Mouse (Mus musculus) liver, embryonic 15.5 days (tissue): Measurements from ENCODE around the gene Nfia. TPM values are rescaled to one million over a fixed set of nuclear protein-coding genes. Genes with fewer than 3 reads are reported as not detected.

ENCODE experiments used
- ATAC-seq: fragments of 200-750 bp; cut with Nextera tagmentation; 2 replicates; pipeline ENCODE4 v1.8.0; 2017; ENCODE audit warnings: moderate number of reproducible peaks, mild to moderate bottlenecking, moderate library complexity; ENCODE audit not compliant: insufficient read depth
- H3K27ac ChIP-seq: fragments of 300-500 bp; sonication (generic); replicated peaks from 2 replicates; pipeline ENCODE4 v1.5.1; 2015; ENCODE audit warnings: mild to moderate bottlenecking, inconsistent platforms
- H3K27me3 ChIP-seq: fragments of 300-500 bp; sonication (generic); 2 replicates; pipeline ENCODE4 v1.6.1; 2015; ENCODE audit warnings: mild to moderate bottlenecking, inconsistent platforms
- H3K36me3 ChIP-seq: fragments of 300-500 bp; sonication (generic); replicated peaks from 2 replicates; pipeline ENCODE4 v1.6.1; 2015; ENCODE audit warnings: moderate library complexity, mild to moderate bottlenecking, inconsistent platforms
- H3K4me1 ChIP-seq: fragments of 300-500 bp; sonication (generic); replicated peaks from 2 replicates; pipeline ENCODE4 v1.6.1; 2015; ENCODE audit warnings: inconsistent platforms
- H3K4me2 ChIP-seq: fragments of 300-500 bp; sonication (generic); 2 replicates; pipeline ENCODE4 v1.6.1; 2015; ENCODE audit warnings: moderate library complexity, mild to moderate bottlenecking, inconsistent platforms
- H3K4me3 ChIP-seq: fragments of 300-500 bp; sonication (generic); replicated peaks from 2 replicates; pipeline ENCODE4 v1.5.1; 2015; ENCODE audit warnings: mild to moderate bottlenecking, inconsistent platforms
- H3K9ac ChIP-seq: fragments of 300-500 bp; sonication (generic); 2 replicates; pipeline ENCODE4 v1.6.1; 2015; ENCODE audit warnings: moderate library complexity, mild to moderate bottlenecking, inconsistent platforms
- H3K9me3 ChIP-seq: fragments of 300-500 bp; sonication (generic); replicated peaks from 2 replicates; pipeline ENCODE4 v1.6.1; 2016; ENCODE audit warnings: inconsistent platforms
- WGBS: fragments of 180-500 bp; shearing (Covaris S2); methylation state at CpG from one replicate; pipeline ENCODE4 v1.1.7; 2015; ENCODE audit warnings: mixed read lengths; ENCODE audit not compliant: insufficient replicate concordance; 5-methylcytosine and 5-hydroxymethylcytosine counted together
- polyA plus RNA-seq: library from polyadenylated mRNA; unstranded; fragments of >200 nt; fragmentation: Nextera tagmentation; extraction: Ambion mirVana; gene quantifications from 2 replicates; pipeline ENCODE4 v1.2.1, GENCODE M21; 2015

Gene Nfia
- polyA plus RNA-seq, 1 experiment from 2014 or later, result 4.1 TPM

DNA sequence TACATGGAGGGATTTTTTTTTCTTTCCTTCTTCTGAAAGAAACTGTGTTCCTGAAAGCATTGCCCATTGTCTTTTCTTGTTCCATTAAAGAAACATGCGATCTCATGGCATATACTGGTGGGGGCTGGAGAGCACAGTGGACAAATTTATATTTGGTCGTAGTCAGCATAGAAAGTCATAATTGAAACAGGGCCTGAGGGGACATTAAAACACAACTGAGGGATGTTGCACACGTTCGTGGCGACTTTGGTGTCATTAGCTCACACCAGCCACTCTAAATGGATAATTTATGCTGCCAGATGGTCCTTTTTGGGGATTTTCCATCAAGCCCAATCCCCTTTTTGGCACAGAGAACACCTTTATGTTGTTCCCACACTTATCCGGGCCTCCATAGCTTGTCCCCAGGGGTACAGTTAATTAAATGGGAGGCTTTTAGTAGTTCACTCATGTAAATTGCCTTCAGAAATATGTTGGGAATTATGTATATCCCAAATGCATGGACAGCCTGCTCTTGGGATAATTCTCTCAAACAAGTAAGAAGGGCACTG lies 250.8 kb downstream of the Nfia start:
- H3K4me1 ChIP-seq, result no peaks in the 10 kb centered on the region
- no peak overlapping the region for H3K9ac ChIP-seq
- H3K27me3 ChIP-seq, result no peaks in the 10 kb centered on the region
- H3K9me3 ChIP-seq, result no peaks in the 10 kb centered on the region
- no peaks in the 10 kb centered on the region for H3K36me3 ChIP-seq
- no peak overlapping the region for H3K27ac ChIP-seq
- no peak overlapping the region for H3K4me3 ChIP-seq
- WGBS, result 73% methylated on average over 6 of the region's 6 CpGs
- ATAC-seq, result no peak
- H3K4me2 ChIP-seq, result no peak overlapping the region

DNA sequence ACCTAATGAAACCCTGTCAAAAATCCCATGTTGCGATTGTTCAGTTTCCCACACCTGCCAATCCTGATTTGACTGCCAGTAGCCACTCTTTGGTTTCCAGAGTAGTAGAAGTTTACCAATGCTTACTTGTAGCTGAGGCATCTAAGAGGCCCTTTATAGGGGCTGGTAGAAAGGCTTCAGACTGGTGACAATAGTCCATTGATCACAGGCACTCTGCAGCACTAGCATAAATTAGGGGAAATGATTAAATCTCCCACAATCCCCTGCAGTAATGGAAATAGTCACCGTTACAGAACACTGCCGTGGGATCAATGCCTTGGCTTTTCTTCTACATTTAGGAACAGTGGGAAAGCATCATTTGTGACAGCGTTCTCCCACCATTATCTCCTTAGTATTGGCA lies 254.9 kb downstream of the Nfia start:
- ATAC-seq, result no peak
- Histone ChIP-seq H3K36me3 (no peaks in the 10 kb centered on the region), H3K4me2 (no peak overlapping the region), H3K27me3 (no peaks in the 10 kb centered on the region), H3K4me1 (no peaks in the 10 kb centered on the region), H3K27ac (no peak overlapping the region), H3K4me3 (no peak overlapping the region), H3K9ac (no peak overlapping the region), H3K9me3 (no peaks in the 10 kb centered on the region)
- 69% methylated on average over 4 of the region's 4 CpGs for WGBS

DNA sequence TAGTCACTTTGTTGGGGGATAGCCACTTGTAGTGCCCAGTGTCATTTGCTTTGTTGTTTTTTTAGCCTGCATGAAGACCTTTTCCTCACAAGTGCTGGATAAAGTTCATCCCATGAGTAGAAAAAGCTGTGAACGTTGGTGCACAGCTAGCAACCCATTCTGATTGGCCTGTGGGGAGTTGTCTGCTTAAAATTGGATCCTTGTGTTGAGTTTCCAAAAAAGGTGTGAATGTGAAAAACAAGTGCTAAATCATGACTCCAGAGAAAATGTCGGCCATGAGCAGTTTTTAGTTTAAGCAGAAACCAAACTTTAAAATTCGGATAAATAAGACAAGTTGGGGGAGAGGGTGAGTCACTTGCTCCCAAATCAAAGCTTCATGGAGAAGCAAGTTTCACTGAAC lies 259.3 kb downstream of the Nfia start:
- 51% methylated on average over 3 of the region's 3 CpGs for WGBS
- ATAC-seq, result no peak
- H3K4me1 ChIP-seq, result no peaks in the 10 kb centered on the region

GRCm38 (mm10) chr4:98032332-98032731 lies 259.8 kb downstream of the Nfia start:
- ATAC-seq, result no peak
- Histone ChIP-seq H3K36me3 (no peaks in the 10 kb centered on the region), H3K9ac (no peak overlapping the region), H3K4me3 (no peak overlapping the region), H3K9me3 (no peaks in the 10 kb centered on the region), H3K4me2 (no peak overlapping the region), H3K4me1 (no peaks in the 10 kb centered on the region), H3K27me3 (no peaks in the 10 kb centered on the region), H3K27ac (no peak overlapping the region)
- 55% methylated on average over 5 of the region's 5 CpGs for WGBS

More for the DNA sequence above, 259.3 kb downstream of the Nfia start:
- no peaks in the 10 kb centered on the region for H3K27me3 ChIP-seq
- H3K36me3 ChIP-seq, result no peaks in the 10 kb centered on the region
- no peak overlapping the region for H3K27ac ChIP-seq
- H3K9me3 ChIP-seq, result no peaks in the 10 kb centered on the region
- no peak overlapping the region for H3K4me3 ChIP-seq
- H3K4me2 ChIP-seq, result no peak overlapping the region
- no peak overlapping the region for H3K9ac ChIP-seq

DNA sequence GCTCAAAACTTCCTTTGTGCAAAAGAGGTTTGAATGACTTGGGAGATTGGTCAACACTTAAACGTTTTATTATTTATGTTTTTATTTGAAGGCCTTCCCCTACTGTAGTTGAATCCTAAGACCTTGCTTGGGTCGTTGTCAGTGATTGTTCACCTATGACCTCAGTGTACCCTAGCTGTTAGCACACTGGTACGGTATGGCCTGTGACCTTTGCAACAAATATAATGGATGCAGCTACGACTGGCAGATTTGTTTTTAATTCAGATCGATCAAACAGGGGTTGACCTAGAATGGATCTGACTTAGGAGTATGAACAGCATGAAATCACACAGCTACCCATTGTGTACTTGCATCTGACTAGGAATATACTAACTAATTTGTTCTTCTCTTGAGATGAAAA lies 266.6 kb downstream of the Nfia start:
- Histone ChIP-seq H3K4me1 (no peaks in the 10 kb centered on the region), H3K36me3 (no peaks in the 10 kb centered on the region), H3K9ac (no peak overlapping the region), H3K27ac (no peak overlapping the region), H3K27me3 (no peaks in the 10 kb centered on the region), H3K4me2 (no peak overlapping the region), H3K4me3 (no peak overlapping the region), H3K9me3 (no peaks in the 10 kb centered on the region)
- WGBS, result 54% methylated on average over 5 of the region's 5 CpGs
- no peak for ATAC-seq

DNA sequence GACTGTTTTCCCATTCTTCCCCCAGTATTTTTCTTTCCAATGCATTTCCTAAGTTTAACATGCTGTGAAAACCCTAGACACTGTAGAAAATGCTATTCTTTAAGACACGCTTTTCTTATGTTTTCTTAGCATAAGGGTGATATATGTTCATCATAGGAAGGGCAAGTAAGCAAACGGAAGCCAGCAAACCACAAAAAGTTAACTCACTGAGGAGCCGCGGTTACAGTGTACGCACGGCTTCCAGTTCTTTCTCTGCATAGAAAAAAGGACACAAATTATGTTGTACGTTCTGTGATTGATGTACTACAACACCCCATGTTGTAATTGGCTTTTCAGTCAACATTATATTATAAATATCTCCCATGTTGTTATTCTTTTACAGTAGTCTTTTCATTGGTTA lies 267.6 kb downstream of the Nfia start:
- Histone ChIP-seq H3K36me3 (no peaks in the 10 kb centered on the region), H3K4me2 (no peak overlapping the region), H3K9ac (no peak overlapping the region), H3K27ac (no peak overlapping the region), H3K4me1 (no peaks in the 10 kb centered on the region), H3K9me3 (no peaks in the 10 kb centered on the region), H3K27me3 (no peaks in the 10 kb centered on the region), H3K4me3 (no peak overlapping the region)
- 26% methylated on average over 7 of the region's 7 CpGs for WGBS
- no peak for ATAC-seq

GRCm38 (mm10) chr4:98044611-98045010 lies 272.1 kb downstream of the Nfia start:
- Histone ChIP-seq H3K27ac (no peak overlapping the region), H3K27me3 (no peaks in the 10 kb centered on the region), H3K36me3 (no peaks in the 10 kb centered on the region), H3K9ac (no peak overlapping the region), H3K4me1 (no peaks in the 10 kb centered on the region), H3K4me2 (no peak overlapping the region), H3K9me3 (no peaks in the 10 kb centered on the region), H3K4me3 (no peak overlapping the region)
- 69% methylated on average over 8 of the region's 8 CpGs for WGBS
- ATAC-seq, result no peak

GRCm38 (mm10) chr4:98047369-98047768 lies 274.8 kb downstream of the Nfia start:
- no peak for ATAC-seq
- Histone ChIP-seq H3K27me3 (no peaks in the 10 kb centered on the region), H3K27ac (no peak overlapping the region), H3K9me3 (no peaks in the 10 kb centered on the region), H3K4me1 (no peaks in the 10 kb centered on the region), H3K9ac (no peak overlapping the region), H3K4me2 (no peak overlapping the region), H3K4me3 (no peak overlapping the region), H3K36me3 (no peaks in the 10 kb centered on the region)

DNA sequence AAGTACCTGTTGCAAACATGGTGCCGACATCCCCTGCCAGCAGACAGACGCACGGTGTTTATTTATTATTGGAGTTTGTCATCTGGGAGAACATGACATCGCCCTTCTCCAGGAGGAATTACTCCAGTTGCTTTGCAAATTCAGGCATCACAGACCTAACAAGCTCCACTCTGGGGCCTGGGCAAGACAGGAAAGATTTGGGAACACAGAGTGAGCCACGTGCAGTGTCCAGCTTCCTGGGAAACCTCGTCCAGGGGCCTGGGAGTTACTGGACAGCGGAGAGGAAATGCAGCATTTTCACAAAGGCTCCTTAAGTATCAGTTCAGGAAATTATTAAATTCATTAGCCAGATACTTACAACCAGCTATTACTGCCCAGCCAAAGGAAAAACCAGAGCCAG lies 277.1 kb downstream of the Nfia start:
- H3K27me3 ChIP-seq, result no peaks in the 10 kb centered on the region
- no peaks in the 10 kb centered on the region for H3K9me3 ChIP-seq
- no peak overlapping the region for H3K4me3 ChIP-seq
- H3K4me1 ChIP-seq, result no peaks in the 10 kb centered on the region
- no peak overlapping the region for H3K4me2 ChIP-seq
- 66% methylated on average over 7 of the region's 7 CpGs for WGBS
- no peak for ATAC-seq
- no peak overlapping the region for H3K9ac ChIP-seq
- no peak overlapping the region for H3K27ac ChIP-seq
- H3K36me3 ChIP-seq, result no peaks in the 10 kb centered on the region

DNA sequence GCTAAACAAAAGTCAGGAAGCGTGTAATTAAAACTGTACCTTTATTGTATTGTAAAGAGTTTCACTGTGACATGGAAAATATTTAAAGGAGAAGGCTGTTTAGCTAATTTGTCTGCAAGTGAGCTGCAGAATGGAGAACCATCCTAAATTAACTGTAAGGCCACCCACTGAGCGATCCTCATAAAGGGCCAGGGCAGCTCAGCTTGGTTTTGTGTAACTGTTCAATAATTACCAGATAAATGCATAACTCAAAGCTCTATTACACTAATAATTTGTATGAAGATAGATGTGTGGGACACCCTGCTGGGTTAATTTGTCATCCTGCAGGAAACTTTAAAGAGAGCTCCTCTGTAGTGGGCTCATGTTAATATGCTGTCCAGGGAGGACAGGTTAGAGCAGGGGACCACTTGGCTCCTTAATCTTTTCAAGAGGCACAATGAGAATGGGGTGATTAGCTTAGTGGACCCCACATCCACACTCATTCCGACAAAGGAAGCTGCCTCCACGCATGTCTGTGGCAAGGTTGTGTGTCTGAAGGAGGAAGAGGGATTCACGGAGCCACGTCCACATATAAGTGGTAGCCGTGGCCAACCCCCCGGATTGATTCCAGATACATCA lies 277.6 kb downstream of the Nfia start:
- no peak overlapping the region for H3K27ac ChIP-seq
- H3K4me1 ChIP-seq, result no peaks in the 10 kb centered on the region
- no peaks in the 10 kb centered on the region for H3K36me3 ChIP-seq
- no peak overlapping the region for H3K4me2 ChIP-seq
- ATAC-seq, result no peak
- 71% methylated on average over 8 of the region's 8 CpGs for WGBS
- H3K4me3 ChIP-seq, result no peak overlapping the region
- no peaks in the 10 kb centered on the region for H3K9me3 ChIP-seq
- H3K27me3 ChIP-seq, result no peaks in the 10 kb centered on the region
- H3K9ac ChIP-seq, result no peak overlapping the region

- Histone ChIP-seq H3K9ac (no peak overlapping the region), H3K27me3 (no peaks in the 10 kb centered on the region), H3K4me3 (no peak overlapping the region), H3K9me3 (no peaks in the 10 kb centered on the region), H3K36me3 (no peaks in the 10 kb centered on the region), H3K4me2 (no peak overlapping the region), H3K27ac (no peak overlapping the region), H3K4me1 (no peaks in the 10 kb centered on the region)
- no peak for ATAC-seq
- WGBS, result 67% methylated on average over 10 of the region's 10 CpGs
Measured at GRCm38 (mm10) chr4:98050781-98051180, 278.2 kb downstream of the Nfia start.

DNA sequence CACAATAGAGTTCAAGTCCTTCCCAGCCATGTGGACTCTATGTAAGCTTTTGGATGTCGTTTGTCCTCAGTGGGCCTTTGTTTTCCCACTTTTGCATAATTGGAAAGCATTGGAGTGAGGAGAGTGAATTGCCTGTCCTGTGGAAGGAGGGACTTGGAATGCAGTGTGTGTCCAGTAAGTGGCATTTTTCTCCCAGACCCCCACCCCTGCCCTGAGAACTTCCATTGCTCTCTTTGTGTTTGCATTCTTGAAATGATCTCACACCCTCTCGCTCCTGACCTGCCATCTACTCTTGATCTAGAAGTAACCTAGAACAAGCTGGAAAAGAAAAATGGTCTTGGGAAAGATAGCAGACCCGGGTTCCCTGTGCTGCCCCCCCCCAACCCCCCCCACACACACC lies 278.8 kb downstream of the Nfia start:
- Histone ChIP-seq H3K36me3 (no peaks in the 10 kb centered on the region), H3K27me3 (no peaks in the 10 kb centered on the region), H3K27ac (no peak overlapping the region), H3K4me3 (no peak overlapping the region), H3K4me2 (no peak overlapping the region), H3K9ac (no peak overlapping the region), H3K4me1 (no peaks in the 10 kb centered on the region), H3K9me3 (no peaks in the 10 kb centered on the region)
- no peak for ATAC-seq
- 41% methylated on average over 3 of the region's 3 CpGs for WGBS
